8 mouse cellular contexts compared by ENCODE assay signal in the genomic region with DNA sequence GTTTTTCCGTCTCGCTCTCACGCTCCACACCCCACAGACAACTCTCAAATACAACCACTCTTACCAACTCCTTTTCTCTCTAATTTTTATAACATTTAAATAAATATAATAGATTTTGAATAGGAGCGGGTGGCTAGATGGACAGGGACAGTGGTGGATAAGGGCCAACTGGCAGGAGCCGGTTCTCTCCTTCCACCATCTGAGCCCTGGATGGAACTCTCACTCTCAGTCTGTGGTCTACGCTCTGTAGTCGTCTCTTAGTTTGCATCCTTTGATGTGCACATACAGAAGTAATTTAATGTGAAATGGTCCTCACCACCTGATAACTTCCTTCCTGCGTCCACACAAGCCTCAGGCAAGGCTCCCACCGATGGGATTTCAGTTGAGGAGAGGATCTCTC. TPM values are rescaled to one million over a fixed set of nuclear protein-coding genes. Genes with fewer than 3 reads are reported as not detected.
DNase-seq lines count a peak whose midpoint lies in the region; ATAC-seq and TF ChIP-seq lines count a peak whose summit lies in the region.

No protein-coding gene starts in this region.

- H3K4me3 ChIP-seq in kidney, embryonic 15.5 days (replicated peaks) = peak overlapping the region; percentile 43
- H3K4me3 ChIP-seq in embryonic facial prominence, embryonic 10.5 days = peak overlapping the region; percentile 72
- peak overlapping the region; percentile 53 for H3K4me3 ChIP-seq in hindbrain, postnatal 0 days (ENCODE audit: low read length)
- peak overlapping the region; percentile 45 for H3K4me3 ChIP-seq in neural tube, embryonic 13.5 days

- no peak overlapping the region for H3K9ac ChIP-seq in kidney, embryonic 15.5 days
- no peak overlapping the region for H3K9ac ChIP-seq in hindbrain, postnatal 0 days (replicated peaks; ENCODE audit: low read length)
- peak overlapping the region; percentile 65 for H3K9ac ChIP-seq in neural tube, embryonic 13.5 days

- no peak overlapping the region for H3K27ac ChIP-seq in kidney, embryonic 15.5 days
- H3K27ac ChIP-seq in embryonic facial prominence, embryonic 10.5 days (replicated peaks) = peak overlapping the region; percentile 90
- H3K27ac ChIP-seq in hindbrain, postnatal 0 days = 0 out of 2 replicates have a peak overlapping the region, but pooled peaks have one; percentile 55
- H3K27ac ChIP-seq in neural tube, embryonic 13.5 days (replicated peaks) = no peak overlapping the region

- H3K36me3 ChIP-seq in kidney, embryonic 15.5 days = no peaks in the 10 kb centered on the region
- no peaks in the 10 kb centered on the region for H3K36me3 ChIP-seq in embryonic facial prominence, embryonic 10.5 days (replicated peaks)
- H3K36me3 ChIP-seq in hindbrain, postnatal 0 days (ENCODE audit: insufficient read depth, low read length) = no peaks in the 10 kb centered on the region
- H3K36me3 ChIP-seq in neural tube, embryonic 13.5 days = no peaks in the 10 kb centered on the region

- WGBS in kidney, embryonic 15.5 days = 16% methylated on average over 9 of the region's 9 CpGs
- 9% methylated on average over 9 of the region's 9 CpGs for WGBS in embryonic facial prominence, embryonic 10.5 days
- WGBS in hindbrain, postnatal 0 days = 13% methylated on average over 9 of the region's 9 CpGs
- WGBS in neural tube, embryonic 13.5 days = 15% methylated on average over 9 of the region's 9 CpGs

- ATAC-seq in kidney, embryonic 15.5 days (replicated peaks; ENCODE audit: low FRiP score) = 0 out of 2 replicates have a peak, but pooled peaks have one; percentile 64
- ATAC-seq in hindbrain, postnatal 0 days = 0 out of 2 replicates have a peak, but pooled peaks have one; percentile 42
- ATAC-seq in neural tube, embryonic 13.5 days (ENCODE audit: low read depth) = no peak
- ATAC-seq in erythroid progenitor cell, adult 5-6 weeks (replicated peaks; ENCODE audit: low FRiP score, poor library complexity, severe bottlenecking) = no peak

- no peak for DNase-seq in kidney, adult 11 months
- peak; percentile 39 for DNase-seq in embryonic facial prominence, embryonic 10.5 days (ENCODE audit: low spot score)
- peak; percentile 30 for DNase-seq in hindbrain, postnatal 0 days (ENCODE audit: low spot score)
- no peak for DNase-seq in ovary, postnatal 36 days (ENCODE audit: low spot score)
- no peak for DNase-seq in natural killer cell, adult 2 months (ENCODE audit: low spot score in 2 of 2)

- TF ChIP-seq CTCF in hindbrain, postnatal 0 days (IDR thresholded peaks at IDR 0.05; ENCODE audit: low read depth) = no peak

- peaks cover 16% of the 10 kb centered on the region for H3K4me1 ChIP-seq in kidney, embryonic 15.5 days
- peaks cover 29% of the 10 kb centered on the region for H3K4me1 ChIP-seq in embryonic facial prominence, embryonic 10.5 days
- H3K4me1 ChIP-seq in hindbrain, postnatal 0 days (ENCODE audit: insufficient read depth, low read length) = no peaks in the 10 kb centered on the region
- peaks cover 14% of the 10 kb centered on the region; the same call in 1 of the 2 replicates for H3K4me1 ChIP-seq in neural tube, embryonic 13.5 days (replicated peaks)

- peaks cover 45% of the 10 kb centered on the region for H3K27me3 ChIP-seq in kidney, embryonic 15.5 days
- no peaks in the 10 kb centered on the region for H3K27me3 ChIP-seq in embryonic facial prominence, embryonic 10.5 days (replicated peaks; ENCODE audit: low read depth, poor library complexity, severe bottlenecking)
- H3K27me3 ChIP-seq in hindbrain, postnatal 0 days (ENCODE audit: insufficient read depth, low read length) = no peaks in the 10 kb centered on the region
- H3K27me3 ChIP-seq in neural tube, embryonic 13.5 days = 0 out of 2 replicates have a peak, but pooled peaks cover 3% of the 10 kb centered on the region

- peak overlapping the region; percentile 79 for H3K4me2 ChIP-seq in kidney, embryonic 15.5 days
- H3K4me2 ChIP-seq in hindbrain, postnatal 0 days (ENCODE audit: low read depth, low read length) = peak overlapping the region; percentile 97
- peak overlapping the region; percentile 98 for H3K4me2 ChIP-seq in neural tube, embryonic 13.5 days

- no peaks in the 10 kb centered on the region for H3K9me3 ChIP-seq in kidney, embryonic 15.5 days (replicated peaks)
- no peaks in the 10 kb centered on the region for H3K9me3 ChIP-seq in embryonic facial prominence, embryonic 10.5 days
- H3K9me3 ChIP-seq in hindbrain, postnatal 0 days (ENCODE audit: low read length) = no peaks in the 10 kb centered on the region
- H3K9me3 ChIP-seq in neural tube, embryonic 13.5 days = no peaks in the 10 kb centered on the region

RNA-seq across cellular contexts. Expression of a gene that starts 0.3 kb away (rescaled TPM):
- polyA plus RNA-seq in kidney, embryonic 15.5 days (2015; fragmentation: Nextera tagmentation; extraction: Ambion mirVana) = 9.1 and 9.5 TPM in 2 replicates
- 126 and 141 TPM in 2 replicates for polyA plus RNA-seq in embryonic facial prominence, embryonic 10.5 days (2016; fragmentation: Nextera tagmentation; extraction: Ambion mirVana)
- 81.8 and 94.3 TPM in 2 replicates for total RNA-seq in hindbrain, postnatal 0 days (2014; rRNA removed)
- polyA plus RNA-seq in hindbrain, postnatal 0 days (2015; fragmentation: Nextera tagmentation; extraction: Ambion mirVana) = 58.2 and 59.7 TPM in 2 replicates
- 88.7 and 99.2 TPM in 2 replicates for polyA plus RNA-seq in neural tube, embryonic 13.5 days (2015; fragmentation: Nextera tagmentation; extraction: Ambion mirVana)
- not detected in 2 replicates for total RNA-seq in erythroid progenitor cell, adult 5-6 weeks (2015; ENCODE audit: low replicate concordance)
- total RNA-seq in erythroid progenitor cell, adult 5-6 weeks (2017; ENCODE audit: low replicate concordance) = 1.9 TPM in 1 of 2 replicates, not detected in the other

RNA-seq across cellular contexts. Expression of a gene that starts 39.2 kb away (rescaled TPM):
- 1.4 and 2.1 TPM in 2 replicates for polyA plus RNA-seq in kidney, embryonic 15.5 days (2015; fragmentation: Nextera tagmentation; extraction: Ambion mirVana)
- 1.8 and 2.2 TPM in 2 replicates for polyA plus RNA-seq in embryonic facial prominence, embryonic 10.5 days (2016; fragmentation: Nextera tagmentation; extraction: Ambion mirVana)
- total RNA-seq in hindbrain, postnatal 0 days (2014; rRNA removed) = 1.7 and 4.4 TPM in 2 replicates
- polyA plus RNA-seq in hindbrain, postnatal 0 days (2015; fragmentation: Nextera tagmentation; extraction: Ambion mirVana) = 0.54 and 0.74 TPM in 2 replicates
- polyA plus RNA-seq in neural tube, embryonic 13.5 days (2015; fragmentation: Nextera tagmentation; extraction: Ambion mirVana) = 0.93 and 1.0 TPM in 2 replicates
- 15.5 and 37.5 TPM in 2 replicates for total RNA-seq in erythroid progenitor cell, adult 5-6 weeks (2015; ENCODE audit: low replicate concordance)
- 25.4 and 29.3 TPM in 2 replicates for total RNA-seq in erythroid progenitor cell, adult 5-6 weeks (2017; ENCODE audit: low replicate concordance)

Comparison
In these comparisons a context has a peak if more than half of its experiments do, and no peak if none do; other contexts are left out.
1. ATAC-seq: peak in kidney, embryonic 15.5 days (single experiment) and hindbrain, postnatal 0 days (single experiment); none in neural tube, embryonic 13.5 days (single experiment) and erythroid progenitor cell, adult 5-6 weeks (single experiment).
2. H3K27ac ChIP-seq: peak in embryonic facial prominence, embryonic 10.5 days (single experiment) and hindbrain, postnatal 0 days (single experiment); none in kidney, embryonic 15.5 days (single experiment) and neural tube, embryonic 13.5 days (single experiment).
3. DNase-seq: peak in embryonic facial prominence, embryonic 10.5 days (single experiment) and hindbrain, postnatal 0 days (single experiment); none in kidney, adult 11 months (single experiment), ovary, postnatal 36 days (single experiment) and natural killer cell, adult 2 months (0 of 2).
4. Peak in every context shown above with its lines, with median percentiles within 50 percentile points of each other: H3K4me2 ChIP-seq and H3K4me3 ChIP-seq.